Mouse (Mus musculus) heart, embryonic 15.5 days (tissue): Measurements from ENCODE around the gene Impg1. TPM values are rescaled to one million over a fixed set of nuclear protein-coding genes. Genes with fewer than 3 reads are reported as not detected.

Experiments
- ATAC-seq: fragments of 200-750 bp; cut with Nextera tagmentation; replicated peaks from 2 replicates; pipeline ENCODE4 v1.8.0; 2017; ENCODE audit warnings: low read depth, moderate TSS enrichment; ENCODE audit not compliant: insufficient number of reproducible peaks, insufficient read depth, low FRiP score
- H3K27ac ChIP-seq: fragments of 300-500 bp; sonication (generic); 2 replicates; pipeline ENCODE4 v1.5.1; 2015; ENCODE audit warnings: mild to moderate bottlenecking, inconsistent platforms
- H3K27me3 ChIP-seq: fragments of 300-500 bp; sonication (generic); 2 replicates; pipeline ENCODE4 v1.6.1; 2015; ENCODE audit warnings: inconsistent platforms
- H3K36me3 ChIP-seq: fragments of 300-500 bp; sonication (generic); 2 replicates; pipeline ENCODE4 v1.6.1; 2015; ENCODE audit warnings: mild to moderate bottlenecking, inconsistent platforms
- H3K4me1 ChIP-seq: fragments of 300-500 bp; sonication (generic); replicated peaks from 2 replicates; pipeline ENCODE4 v1.6.1; 2015; ENCODE audit warnings: inconsistent platforms
- H3K4me2 ChIP-seq: fragments of 300-500 bp; sonication (generic); 2 replicates; pipeline ENCODE4 v1.6.1; 2015; ENCODE audit warnings: inconsistent platforms, mild to moderate bottlenecking, moderate library complexity
- H3K4me3 ChIP-seq: fragments of 300-500 bp; sonication (generic); 2 replicates; pipeline ENCODE4 v1.5.1; 2015; ENCODE audit warnings: mild to moderate bottlenecking, inconsistent platforms
- H3K9ac ChIP-seq: fragments of 300-500 bp; sonication (generic); 2 replicates; pipeline ENCODE4 v1.6.1; 2015; ENCODE audit warnings: mild to moderate bottlenecking, inconsistent platforms
- H3K9me3 ChIP-seq: fragments of 300-500 bp; sonication (generic); replicated peaks from 2 replicates; pipeline ENCODE4 v1.6.1; 2016; ENCODE audit warnings: inconsistent platforms
- WGBS: fragments of 180-500 bp; shearing (Covaris S2); methylation state at CpG from one replicate; pipeline ENCODE4 v1.1.7; 2015; ENCODE audit warnings: mixed read lengths; 5-methylcytosine and 5-hydroxymethylcytosine counted together
- polyA plus RNA-seq: library from polyadenylated mRNA; unstranded; fragments of >200 nt; fragmentation: Nextera tagmentation; extraction: Ambion mirVana; gene quantifications from 2 replicates; pipeline ENCODE4 v1.2.1, GENCODE M21; 2015

The Impg1 gene
- polyA plus RNA-seq, 1 experiment from 2014 or later = 0.06 TPM

GRCm38 (mm10) chr9:80277770-80278169 is 187.5 kb downstream of the Impg1 start:
- no peaks in the 10 kb centered on the region for H3K27me3 ChIP-seq
- 0 out of 2 replicates have a peak, but pooled peaks cover 5% of the 10 kb centered on the region for H3K36me3 ChIP-seq
- WGBS = 60% methylated on average over 6 of the region's 6 CpGs
- H3K4me2 ChIP-seq = no peak overlapping the region
- no peak for ATAC-seq
- no peaks in the 10 kb centered on the region for H3K9me3 ChIP-seq
- no peak overlapping the region for H3K4me3 ChIP-seq
- no peak overlapping the region for H3K9ac ChIP-seq
- no peaks in the 10 kb centered on the region for H3K4me1 ChIP-seq
- H3K27ac ChIP-seq = no peak overlapping the region

GRCm38 (mm10) chr9:80277157-80277556 is 188.1 kb downstream of the Impg1 start:
- Histone ChIP-seq H3K4me3 (no peak overlapping the region), H3K36me3 (0 out of 2 replicates have a peak, but pooled peaks cover 6% of the 10 kb centered on the region), H3K27me3 (no peaks in the 10 kb centered on the region), H3K9ac (no peak overlapping the region), H3K27ac (no peak overlapping the region), H3K9me3 (no peaks in the 10 kb centered on the region), H3K4me1 (no peaks in the 10 kb centered on the region), H3K4me2 (no peak overlapping the region)
- ATAC-seq = no peak
- WGBS = 45% methylated on average over 2 of the region's 2 CpGs

GRCm38 (mm10) chr9:80275772-80276134 is 189.5 kb downstream of the Impg1 start:
- Histone ChIP-seq H3K4me1 (no peaks in the 10 kb centered on the region), H3K9ac (no peak overlapping the region), H3K9me3 (no peaks in the 10 kb centered on the region), H3K27ac (no peak overlapping the region), H3K36me3 (0 out of 2 replicates have a peak, but pooled peaks cover 8% of the 10 kb centered on the region), H3K4me3 (no peak overlapping the region), H3K27me3 (no peaks in the 10 kb centered on the region), H3K4me2 (no peak overlapping the region)
- no peak for ATAC-seq
- WGBS = 75% methylated on average over 1 of the region's 1 CpGs

- Histone ChIP-seq H3K27me3 (no peaks in the 10 kb centered on the region), H3K27ac (no peak overlapping the region), H3K36me3 (0 out of 2 replicates have a peak, but pooled peaks cover 8% of the 10 kb centered on the region), H3K9me3 (no peaks in the 10 kb centered on the region), H3K9ac (no peak overlapping the region), H3K4me2 (no peak overlapping the region), H3K4me3 (no peak overlapping the region), H3K4me1 (no peaks in the 10 kb centered on the region)
- no peak for ATAC-seq
- 76% methylated on average over 8 of the region's 8 CpGs for whole genome bisulfite sequencing
Measured at GRCm38 (mm10) chr9:80275053-80275771, 190.1 kb downstream of the Impg1 start.

GRCm38 (mm10) chr9:80272951-80273350 is 192.3 kb downstream of the Impg1 start:
- WGBS = 90% methylated on average over 1 of the region's 1 CpGs
- H3K36me3 ChIP-seq = 0 out of 2 replicates have a peak, but pooled peaks cover 8% of the 10 kb centered on the region

GRCm38 (mm10) chr9:80269596-80269995 is 195.7 kb downstream of the Impg1 start:
- Histone ChIP-seq H3K9me3 (no peaks in the 10 kb centered on the region), H3K4me2 (no peak overlapping the region)

More at GRCm38 (mm10) chr9:80272951-80273350, 192.3 kb downstream of the Impg1 start:
- no peak overlapping the region for H3K4me3 ChIP-seq
- no peaks in the 10 kb centered on the region for H3K27me3 ChIP-seq
- H3K4me2 ChIP-seq = no peak overlapping the region
- ATAC-seq = no peak
- H3K4me1 ChIP-seq = no peaks in the 10 kb centered on the region
- H3K9ac ChIP-seq = no peak overlapping the region
- no peak overlapping the region for H3K27ac ChIP-seq
- H3K9me3 ChIP-seq = no peaks in the 10 kb centered on the region

GRCm38 (mm10) chr9:80266507-80266906 is 198.8 kb downstream of the Impg1 start:
- H3K9ac ChIP-seq = no peak overlapping the region
- ATAC-seq = no peak
- H3K4me3 ChIP-seq = no peak overlapping the region
- no peak overlapping the region for H3K27ac ChIP-seq
- WGBS = 75% methylated on average over 7 of the region's 7 CpGs
- H3K36me3 ChIP-seq = 0 out of 2 replicates have a peak, but pooled peaks cover 6% of the 10 kb centered on the region
- no peaks in the 10 kb centered on the region for H3K27me3 ChIP-seq
- no peak overlapping the region for H3K4me2 ChIP-seq
- H3K4me1 ChIP-seq = peaks cover 11% of the 10 kb centered on the region
- no peaks in the 10 kb centered on the region for H3K9me3 ChIP-seq

More at GRCm38 (mm10) chr9:80269596-80269995, 195.7 kb downstream of the Impg1 start:
- H3K27ac ChIP-seq = no peak overlapping the region
- H3K27me3 ChIP-seq = no peaks in the 10 kb centered on the region
- no peak overlapping the region for H3K4me3 ChIP-seq
- WGBS = 54% methylated on average over 8 of the region's 8 CpGs
- H3K36me3 ChIP-seq = 0 out of 2 replicates have a peak, but pooled peaks cover 5% of the 10 kb centered on the region
- no peak for ATAC-seq
- H3K4me1 ChIP-seq = no peaks in the 10 kb centered on the region
- no peak overlapping the region for H3K9ac ChIP-seq

GRCm38 (mm10) chr9:80266086-80266485 is 199.2 kb downstream of the Impg1 start:
- no peak overlapping the region for H3K27ac ChIP-seq
- ATAC-seq = no peak
- 82% methylated on average over 7 of the region's 7 CpGs for WGBS

More at GRCm38 (mm10) chr9:80266086-80266485, 199.2 kb downstream of the Impg1 start:
- H3K27me3 ChIP-seq = no peaks in the 10 kb centered on the region
- no peak overlapping the region for H3K4me3 ChIP-seq
- H3K9me3 ChIP-seq = no peaks in the 10 kb centered on the region
- no peak overlapping the region for H3K9ac ChIP-seq
- no peak overlapping the region for H3K4me2 ChIP-seq
- H3K36me3 ChIP-seq = 0 out of 2 replicates have a peak, but pooled peaks cover 6% of the 10 kb centered on the region
- peaks cover 11% of the 10 kb centered on the region for H3K4me1 ChIP-seq
